ENCODE assay signal across 8 mouse cellular contexts in genomic region chr4:101601758-101602157, GRCm38 (mm10). TPM values are rescaled to one million over a fixed set of nuclear protein-coding genes. Genes with fewer than 3 reads are reported as not detected.
A peak's percentile ranks its signal among the peaks of the same experiment; 100 is the strongest.
DNase-seq lines count a peak whose midpoint lies in the region; ATAC-seq and TF ChIP-seq lines count a peak whose summit lies in the region.
"Had no signal": no experiment of that assay in that cellular context is flagged by ENCODE, and none has a peak within 500 bp of the region (broad histone marks: within the 10 kb centered on the region; RNA-seq: fewer than 3 reads in every experiment).

No protein-coding gene starts in this region.

- no peak overlapping the region for H3K27ac ChIP-seq in ES-Bruce4 (ENCODE audit: insufficient read depth, low read length)
- no peak overlapping the region for H3K27ac ChIP-seq in liver, embryonic 14.5 days
- H3K27ac ChIP-seq: lung, embryonic 15.5 days had no signal

- no peaks in the 10 kb centered on the region for H3K27me3 ChIP-seq in ES-Bruce4 (ENCODE audit: control insufficient read depth, insufficient read depth, low read length, poor library complexity, severe bottlenecking)
- no peaks in the 10 kb centered on the region for H3K27me3 ChIP-seq in liver, embryonic 14.5 days (ENCODE audit: control insufficient read depth, insufficient read depth, low read length)
- H3K27me3 ChIP-seq: lung, embryonic 15.5 days had no signal

- no peak for TF ChIP-seq EP300 in ES-Bruce4 (IDR thresholded peaks at IDR 0.05; ENCODE audit: insufficient read depth, low read depth, low read length)
- no peak for TF ChIP-seq EP300 in liver, embryonic 14.5 days (IDR thresholded peaks at IDR 0.05; ENCODE audit: low read depth)

- no peak overlapping the region for H3K4me2 ChIP-seq in liver, embryonic 14.5 days (ENCODE audit: low read depth)
- H3K4me2 ChIP-seq: lung, embryonic 15.5 days had no signal

- no peaks in the 10 kb centered on the region for H3K4me1 ChIP-seq in ES-Bruce4 (ENCODE audit: control insufficient read depth, insufficient read depth, low read length)
- no peaks in the 10 kb centered on the region for H3K4me1 ChIP-seq in liver, embryonic 14.5 days (replicated peaks; ENCODE audit: control insufficient read depth in 2 of 2, insufficient read depth in 2 of 2, low read length in 1 of 2)
- H3K4me1 ChIP-seq: lung, embryonic 15.5 days had no signal

- no peak for TF ChIP-seq POLR2A in ES-Bruce4 (IDR thresholded peaks at IDR 0.05; ENCODE audit: insufficient read depth, low read length)

- no peak overlapping the region for H3K9ac ChIP-seq in ES-Bruce4 (ENCODE audit: low read depth, poor library complexity, severe bottlenecking)
- no peak overlapping the region for H3K9ac ChIP-seq in liver, embryonic 14.5 days (replicated peaks)
- H3K9ac ChIP-seq: lung, embryonic 15.5 days had no signal

- intact Hi-C loops in left cerebral cortex, postnatal 4 days (cut with DNase I): no loop called here
- intact Hi-C loops in left cerebral cortex, postnatal 14 days (cut with DNase I): no loop called here

- peak; percentile 69 for ATAC-seq in activated CD4-positive, CD25-positive, alpha-beta regulatory T cell, adult 4 months
- no peak for ATAC-seq in liver, embryonic 14.5 days (ENCODE audit: insufficient read depth)

- H3K36me3 ChIP-seq in ES-Bruce4 (ENCODE audit: control insufficient read depth, insufficient read depth, low read length, poor library complexity, severe bottlenecking): peaks cover 3% of the 10 kb centered on the region; the same call in 1 of the 2 replicates
- no peaks in the 10 kb centered on the region for H3K36me3 ChIP-seq in liver, embryonic 14.5 days (replicated peaks; ENCODE audit: control insufficient read depth, insufficient read depth, low read depth)
- H3K36me3 ChIP-seq: lung, embryonic 15.5 days had no signal

- H3K9me3 ChIP-seq in ES-Bruce4 (replicated peaks; ENCODE audit: control insufficient read depth, insufficient read depth, low read length, poor library complexity, severe bottlenecking): no peaks in the 10 kb centered on the region
- H3K9me3 ChIP-seq in liver, embryonic 14.5 days (ENCODE audit: control insufficient read depth, low read length): no peaks in the 10 kb centered on the region
- H3K9me3 ChIP-seq: lung, embryonic 15.5 days had no signal

- H3K4me3 ChIP-seq in ES-Bruce4 (ENCODE audit: low read depth, low read length): no peak overlapping the region
- H3K4me3 ChIP-seq in liver, embryonic 14.5 days (ENCODE audit: insufficient read depth in 1 of 2, low read depth in 2 of 2, low read length in 2 of 2): no peak overlapping the region
- H3K4me3 ChIP-seq: lung, embryonic 15.5 days had no signal

- DNase-seq in left cerebral cortex, postnatal 4 days: peak; percentile 24
- DNase-seq in left cerebral cortex, postnatal 14 days (ENCODE audit: low spot score in 2 of 2): no peak
- no peak for DNase-seq in liver, embryonic 14.5 days (ENCODE audit: low read depth in 3 of 3, low spot score in 3 of 3)
- no peak for DNase-seq in right cerebral cortex, postnatal 10 days (ENCODE audit: low spot score in 2 of 2)
- no peak for DNase-seq in frontal cortex, postnatal 25 days (ENCODE audit: low spot score in 2 of 2)

- peak; percentile 27 for TF ChIP-seq CTCF in ES-Bruce4 (IDR thresholded peaks at IDR 0.05; ENCODE audit: low read depth, low read length)
- peak; percentile 37 for TF ChIP-seq CTCF in liver, embryonic 14.5 days (IDR thresholded peaks at IDR 0.05; ENCODE audit: low read depth)

RNA-seq across cellular contexts. Expression of gene Leprot, which starts 45.8 kb away (rescaled TPM):
- total RNA-seq in left cerebral cortex, postnatal 4 days (2021): 10 to 100 TPM; 44.8 to 46.9 TPM
- 10 to 100 TPM; 28.7 to 29.6 TPM for total RNA-seq in left cerebral cortex, postnatal 14 days (2021)
- polyA plus RNA-seq in ES-Bruce4 (2011; ENCODE audit: insufficient read depth, insufficient read length, low read depth, missing spikeins): 57.7 and 59.1 TPM in 2 replicates
- 10 to 100 TPM; 79.9 to 85.9 TPM for polyA plus RNA-seq in activated CD4-positive, CD25-positive, alpha-beta regulatory T cell, adult 4 months (2017; shearing (Covaris generic))
- polyA plus RNA-seq in liver, embryonic 14.5 days (2012; rRNA removed): 35.5 and 43.7 TPM in 2 replicates
- polyA plus RNA-seq in liver, embryonic 14.5 days (2014; fragmentation: Nextera tagmentation; extraction: Ambion mirVana): 51.1 and 55.6 TPM in 2 replicates
